Mouse (Mus musculus): ENCODE data around the gene Mypn. TPM values are rescaled to one million over a fixed set of nuclear protein-coding genes. Genes with fewer than 3 reads are reported as not detected.

Gene Mypn
- polyA plus RNA-seq, 1 experiment from 2014 or later: not detected

DNA sequence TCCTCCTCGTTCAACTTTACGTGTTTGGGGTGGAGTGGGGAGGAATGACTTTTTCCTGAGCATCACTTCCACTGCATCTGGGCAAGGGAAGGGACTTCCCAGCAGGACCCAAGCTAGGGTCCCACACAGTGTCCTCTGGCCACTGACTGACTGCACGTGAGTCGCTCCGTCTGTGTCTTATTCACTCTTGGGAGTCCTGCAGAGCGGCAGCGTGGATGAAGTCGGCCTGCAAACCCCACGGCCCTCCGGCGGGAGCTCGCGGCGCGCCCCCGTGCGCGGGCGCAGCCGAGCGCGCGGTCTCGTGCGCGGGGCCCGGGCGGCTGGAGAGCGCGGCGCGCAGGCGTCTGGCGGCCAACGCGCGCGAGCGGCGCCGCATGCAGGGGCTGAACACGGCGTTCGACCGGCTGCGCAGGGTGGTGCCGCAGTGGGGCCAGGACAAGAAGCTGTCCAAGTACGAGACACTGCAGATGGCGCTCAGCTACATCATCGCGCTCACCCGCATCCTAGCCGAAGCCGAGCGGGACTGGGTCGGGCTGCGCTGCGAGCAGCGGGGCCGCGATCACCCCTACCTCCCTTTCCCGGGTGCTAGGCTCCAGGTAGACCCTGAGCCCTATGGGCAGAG, 103.7 kb downstream of the Mypn start:
- H3K4me2 ChIP-seq (ENCODE audit: low read depth, low read length, severe bottlenecking): peak overlapping the region; percentile 85
- ATAC-seq (replicated peaks; ENCODE audit: low FRiP score) (peak; percentile 91), DNase-seq (ENCODE audit: low spot score) (peak; percentile 88)
- peak overlapping the region; percentile 72 for H3K9ac ChIP-seq (ENCODE audit: low read length)
- H3K36me3 ChIP-seq (ENCODE audit: control insufficient read depth, insufficient read depth, low read length): no peaks in the 10 kb centered on the region
- WGBS: under 1% methylated on average over 62 of the region's 62 CpGs
- peak overlapping the region; percentile 55 for H3K4me3 ChIP-seq (ENCODE audit: low read depth, low read length)
- H3K27me3 ChIP-seq (ENCODE audit: control insufficient read depth, insufficient read depth, low read length): peaks cover 3% of the 10 kb centered on the region; the same call in 1 of the 2 replicates
- no peak overlapping the region for H3K27ac ChIP-seq (ENCODE audit: low read depth, low read length)
- H3K4me1 ChIP-seq (replicated peaks; ENCODE audit: control insufficient read depth, insufficient read depth, low read length): no peaks in the 10 kb centered on the region; the same call in 1 of the 2 replicates
- H3K9me3 ChIP-seq (ENCODE audit: control insufficient read depth, low read length): no peaks in the 10 kb centered on the region

DNA sequence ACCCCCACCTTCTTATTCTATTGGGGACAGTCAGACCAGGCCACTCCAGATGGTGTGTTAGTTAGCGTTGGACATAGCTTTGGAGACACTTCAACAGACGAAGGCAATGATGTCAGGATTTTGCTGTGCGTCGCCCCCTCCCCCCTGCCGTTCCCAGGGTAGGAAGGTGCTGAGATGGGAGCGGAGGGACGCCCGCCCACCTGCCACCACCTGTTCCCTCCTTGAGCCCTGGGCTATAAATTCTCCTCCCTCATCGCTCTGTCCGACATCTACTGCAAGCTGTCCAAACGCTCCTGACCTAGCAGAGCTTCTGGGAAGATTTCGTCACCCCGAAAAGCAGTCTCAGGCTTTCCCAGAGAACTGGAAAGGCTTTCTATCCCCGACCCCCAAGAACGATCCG, 104.2 kb downstream of the Mypn start, which contains the start of gene Atoh7:
TSS of gene Atoh7 (plus strand) at position 131 of the 400 bp plus-strand sequence.
- no peaks in the 10 kb centered on the region for H3K36me3 ChIP-seq (ENCODE audit: control insufficient read depth, insufficient read depth, low read length)
- 5% methylated on average over 16 of the region's 16 CpGs for WGBS
- no peak within 1 kb of the TSS for H3K27ac ChIP-seq (ENCODE audit: low read depth, low read length)
- no peaks in the 10 kb centered on the region; the same call in 1 of the 2 replicates for H3K4me1 ChIP-seq (replicated peaks; ENCODE audit: control insufficient read depth, insufficient read depth, low read length)
- H3K9me3 ChIP-seq (ENCODE audit: control insufficient read depth, low read length): no peaks in the 10 kb centered on the region
- peak within 1 kb of the TSS; percentile 55 for H3K4me3 ChIP-seq (ENCODE audit: low read depth, low read length)
- H3K4me2 ChIP-seq (ENCODE audit: low read depth, low read length, severe bottlenecking): peak within 1 kb of the TSS; percentile 85
- DNase-seq (ENCODE audit: low spot score): peak; percentile 61
- ATAC-seq (replicated peaks; ENCODE audit: low FRiP score): 0 out of 2 replicates have a peak, but pooled peaks have one; percentile 32
- peak within 1 kb of the TSS; percentile 72 for H3K9ac ChIP-seq (ENCODE audit: low read length)
- peaks cover 3% of the 10 kb centered on the region; the same call in 1 of the 2 replicates for H3K27me3 ChIP-seq (ENCODE audit: control insufficient read depth, insufficient read depth, low read length)

DNA sequence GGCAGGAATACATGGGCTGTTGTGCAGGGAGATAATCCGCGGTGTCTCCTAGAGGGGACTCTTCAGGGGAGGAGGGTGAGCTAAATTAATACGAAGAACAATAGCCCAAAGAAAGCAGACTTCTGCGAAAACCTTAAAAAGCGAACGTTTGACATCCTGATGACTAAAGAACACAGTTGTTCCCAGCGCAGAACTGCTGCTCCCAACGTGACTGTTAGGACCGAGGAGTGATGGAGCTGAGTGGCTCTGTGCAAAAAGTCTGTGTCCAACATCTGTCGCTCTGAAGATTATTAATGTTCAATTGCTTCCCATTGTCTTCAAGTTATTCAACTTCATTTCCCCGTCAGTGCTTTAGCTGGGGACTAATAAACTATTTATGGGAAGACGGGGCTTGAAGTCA, 105.6 kb downstream of the Mypn start:
- Histone ChIP-seq H3K9me3 (ENCODE audit: control insufficient read depth, low read length) (no peaks in the 10 kb centered on the region), H3K4me2 (ENCODE audit: low read depth, low read length, severe bottlenecking) (no peak overlapping the region), H3K4me3 (ENCODE audit: low read depth, low read length) (no peak overlapping the region), H3K9ac (ENCODE audit: low read length) (no peak overlapping the region), H3K4me1 (replicated peaks; ENCODE audit: control insufficient read depth, insufficient read depth, low read length) (no peaks in the 10 kb centered on the region; the same call in 1 of the 2 replicates), H3K36me3 (ENCODE audit: control insufficient read depth, insufficient read depth, low read length) (no peaks in the 10 kb centered on the region), H3K27ac (ENCODE audit: low read depth, low read length) (no peak overlapping the region), H3K27me3 (ENCODE audit: control insufficient read depth, insufficient read depth, low read length) (peaks cover 3% of the 10 kb centered on the region; the same call in 1 of the 2 replicates)
- no peak for DNase-seq (ENCODE audit: low spot score)
- 59% methylated on average over 12 of the region's 12 CpGs for WGBS
- no peak for ATAC-seq (replicated peaks; ENCODE audit: low FRiP score)

DNA sequence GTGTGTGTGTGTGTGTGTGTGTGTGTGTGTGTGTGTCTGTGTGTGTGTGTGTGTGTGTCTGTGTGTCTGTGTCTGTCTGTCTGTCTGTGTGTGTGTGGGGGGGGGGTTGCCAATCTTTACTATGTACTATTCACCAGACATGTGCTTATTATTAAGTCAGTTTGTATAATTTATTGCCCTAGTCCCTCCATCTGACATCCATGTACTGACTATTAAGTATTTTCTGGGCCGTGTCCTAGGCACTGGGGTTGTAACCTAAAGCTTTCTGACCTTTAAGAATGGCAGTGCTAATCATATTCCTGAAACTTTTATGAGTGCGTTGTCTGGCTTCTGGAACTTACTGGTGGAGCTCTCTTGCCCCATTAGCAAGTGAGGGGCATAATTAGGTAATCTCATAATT, 107.0 kb downstream of the Mypn start:
- H3K4me1 ChIP-seq (replicated peaks; ENCODE audit: control insufficient read depth, insufficient read depth, low read length): no peaks in the 10 kb centered on the region; the same call in 1 of the 2 replicates
- H3K27ac ChIP-seq (ENCODE audit: low read depth, low read length): no peak overlapping the region
- DNase-seq (ENCODE audit: low spot score): no peak
- H3K4me2 ChIP-seq (ENCODE audit: low read depth, low read length, severe bottlenecking): no peak overlapping the region
- no peak overlapping the region for H3K9ac ChIP-seq (ENCODE audit: low read length)
- no peak for ATAC-seq (replicated peaks; ENCODE audit: low FRiP score)
- peaks cover 3% of the 10 kb centered on the region; the same call in 1 of the 2 replicates for H3K27me3 ChIP-seq (ENCODE audit: control insufficient read depth, insufficient read depth, low read length)
- no peaks in the 10 kb centered on the region for H3K9me3 ChIP-seq (ENCODE audit: control insufficient read depth, low read length)
- WGBS: 79% methylated on average over 2 of the region's 2 CpGs
- no peak overlapping the region for H3K4me3 ChIP-seq (ENCODE audit: low read depth, low read length)
- H3K36me3 ChIP-seq (ENCODE audit: control insufficient read depth, insufficient read depth, low read length): no peaks in the 10 kb centered on the region

DNA sequence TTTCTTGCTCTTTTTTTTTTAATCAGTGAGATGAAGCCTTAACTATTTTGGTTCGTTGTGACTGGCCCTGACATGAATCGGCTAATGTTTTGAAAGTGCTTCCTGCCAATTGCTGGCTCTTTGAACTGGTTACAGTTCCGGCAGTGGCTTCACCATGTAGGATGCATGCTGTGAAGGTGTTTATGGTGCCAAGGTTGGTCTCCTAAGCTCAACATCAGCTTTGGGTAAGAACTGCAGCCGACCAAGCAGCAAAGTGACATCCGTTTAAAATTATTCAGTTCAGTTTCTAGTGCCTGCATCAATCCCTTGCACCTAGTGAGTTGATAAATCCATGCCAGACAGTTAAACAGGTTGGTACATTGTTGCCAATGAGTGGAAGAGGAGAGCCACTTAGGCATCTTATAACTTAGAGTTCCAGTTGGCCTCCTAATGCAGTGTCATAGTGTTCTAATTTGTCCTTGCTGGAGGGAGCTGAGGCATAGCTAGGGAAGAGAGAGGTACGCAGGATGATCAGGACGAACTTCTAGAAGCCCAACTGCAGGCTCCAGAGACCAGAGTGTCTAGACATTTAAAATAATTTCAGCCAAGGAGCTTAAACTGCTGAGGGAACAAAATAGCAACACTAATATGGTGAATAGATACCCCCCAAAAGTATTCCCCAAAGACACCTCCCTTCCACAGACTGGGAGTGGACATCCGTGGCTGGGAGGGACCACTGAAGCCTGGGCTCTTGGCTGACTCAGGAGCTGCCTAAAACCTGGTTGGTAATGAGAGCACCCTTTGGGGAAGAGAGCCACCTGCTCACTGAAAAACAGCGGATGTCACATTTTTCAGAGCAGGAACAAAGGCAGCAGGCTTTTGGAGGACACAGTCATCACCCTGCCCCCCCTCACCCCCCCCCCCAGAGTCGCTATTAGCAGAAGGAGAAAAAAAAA, 110.9 kb downstream of the Mypn start:
- H3K36me3 ChIP-seq (ENCODE audit: control insufficient read depth, insufficient read depth, low read length): no peaks in the 10 kb centered on the region
- H3K4me2 ChIP-seq (ENCODE audit: low read depth, low read length, severe bottlenecking): no peak overlapping the region
- no peaks in the 10 kb centered on the region for H3K9me3 ChIP-seq (ENCODE audit: control insufficient read depth, low read length)
- H3K4me1 ChIP-seq (replicated peaks; ENCODE audit: control insufficient read depth, insufficient read depth, low read length): peaks cover 3% of the 10 kb centered on the region; the same call in 1 of the 2 replicates
- H3K4me3 ChIP-seq (ENCODE audit: low read depth, low read length): no peak overlapping the region
- DNase-seq (ENCODE audit: low spot score) (no peak), ATAC-seq (replicated peaks; ENCODE audit: low FRiP score) (no peak)
- no peak overlapping the region for H3K9ac ChIP-seq (ENCODE audit: low read length)
- H3K27me3 ChIP-seq (ENCODE audit: control insufficient read depth, insufficient read depth, low read length): no peaks in the 10 kb centered on the region
- WGBS: 78% methylated on average over 10 of the region's 10 CpGs
- H3K27ac ChIP-seq (ENCODE audit: low read depth, low read length): no peak overlapping the region

DNA sequence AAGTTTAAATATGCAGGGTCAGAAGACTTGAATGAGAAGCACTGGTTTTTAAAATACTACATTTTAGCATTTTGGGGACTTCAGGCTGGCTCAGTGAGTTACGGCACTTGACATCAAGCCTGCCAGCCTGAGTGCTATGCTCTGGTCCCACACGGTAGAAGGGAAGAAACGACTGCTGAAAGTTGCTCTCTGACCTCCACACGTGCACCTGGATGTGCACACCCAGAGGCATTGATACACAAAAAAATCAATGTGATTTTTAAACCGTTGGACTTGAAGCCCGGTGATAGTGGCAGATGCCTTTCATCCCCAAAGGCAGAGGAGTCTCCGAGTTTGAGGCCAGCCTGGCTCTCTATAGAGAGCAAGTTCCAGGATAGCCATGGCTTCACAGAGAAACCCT, 111.8 kb downstream of the Mypn start:
- no peaks in the 10 kb centered on the region for H3K27me3 ChIP-seq (ENCODE audit: control insufficient read depth, insufficient read depth, low read length)
- H3K4me3 ChIP-seq (ENCODE audit: low read depth, low read length): no peak overlapping the region
- no peak overlapping the region for H3K9ac ChIP-seq (ENCODE audit: low read length)
- H3K4me1 ChIP-seq (replicated peaks; ENCODE audit: control insufficient read depth, insufficient read depth, low read length): peaks cover 3% of the 10 kb centered on the region; the same call in 1 of the 2 replicates
- WGBS: 80% methylated on average over 7 of the region's 7 CpGs
- no peak for DNase-seq (ENCODE audit: low spot score)
- no peak for ATAC-seq (replicated peaks; ENCODE audit: low FRiP score)
- no peak overlapping the region for H3K4me2 ChIP-seq (ENCODE audit: low read depth, low read length, severe bottlenecking)
- no peaks in the 10 kb centered on the region for H3K36me3 ChIP-seq (ENCODE audit: control insufficient read depth, insufficient read depth, low read length)
- no peaks in the 10 kb centered on the region for H3K9me3 ChIP-seq (ENCODE audit: control insufficient read depth, low read length)
- no peak overlapping the region for H3K27ac ChIP-seq (ENCODE audit: low read depth, low read length)

DNA sequence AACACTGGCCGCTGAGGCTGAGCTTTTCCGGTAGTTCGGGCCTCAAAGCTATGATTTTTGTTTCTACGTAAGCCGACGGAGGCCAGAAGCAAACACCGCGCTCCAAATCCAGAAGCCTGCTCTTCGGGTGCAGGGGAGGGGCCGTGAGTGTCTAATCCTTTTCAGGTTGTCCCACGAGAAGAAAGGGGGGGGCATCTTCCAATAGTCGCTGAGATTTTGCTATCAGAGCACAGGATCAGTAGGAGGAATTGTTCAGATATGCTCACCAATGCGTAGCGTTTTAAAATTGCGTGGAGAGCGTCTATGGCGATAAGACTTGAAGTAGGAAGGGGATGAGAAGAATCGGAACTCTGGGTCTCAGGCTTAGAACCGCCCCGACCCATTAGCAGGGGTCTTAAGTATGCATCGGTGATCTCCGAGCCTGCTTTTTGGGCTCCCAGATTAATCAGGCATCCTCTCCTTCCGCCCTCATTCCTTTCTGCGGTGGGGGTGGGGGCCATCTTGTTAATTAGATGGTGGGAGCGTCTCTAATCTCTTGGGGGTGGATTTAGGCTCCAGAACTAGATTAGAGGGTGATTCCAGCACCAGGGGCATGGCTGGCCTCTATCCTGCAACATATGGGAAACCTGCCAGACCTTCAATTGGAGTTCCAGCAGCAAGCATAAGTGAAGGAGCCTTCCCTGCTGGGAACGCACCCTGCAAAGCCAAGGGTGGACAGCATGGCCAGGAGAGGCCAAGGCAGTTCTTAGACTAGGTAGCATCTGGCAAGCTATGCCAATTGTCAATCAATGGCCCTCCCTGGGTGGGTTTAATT, 113.8 kb downstream of the Mypn start:
- 2% methylated on average over 26 of the region's 26 CpGs for WGBS
- Histone ChIP-seq H3K4me3 (ENCODE audit: low read depth, low read length) (peak overlapping the region; percentile 18), H3K36me3 (ENCODE audit: control insufficient read depth, insufficient read depth, low read length) (no peaks in the 10 kb centered on the region), H3K27me3 (ENCODE audit: control insufficient read depth, insufficient read depth, low read length) (no peaks in the 10 kb centered on the region), H3K9me3 (ENCODE audit: control insufficient read depth, low read length) (no peaks in the 10 kb centered on the region), H3K4me1 (replicated peaks; ENCODE audit: control insufficient read depth, insufficient read depth, low read length) (peaks cover 3% of the 10 kb centered on the region; the same call in 1 of the 2 replicates), H3K4me2 (ENCODE audit: low read depth, low read length, severe bottlenecking) (peak overlapping the region; percentile 51), H3K27ac (ENCODE audit: low read depth, low read length) (no peak overlapping the region), H3K9ac (ENCODE audit: low read length) (peak overlapping the region; percentile 39)
- DNase-seq (ENCODE audit: low spot score) (peak; percentile 55), ATAC-seq (replicated peaks; ENCODE audit: low FRiP score) (no peak)

Data from forebrain, embryonic 11.5 days (tissue).